Mouse (Mus musculus) MEL (cell line): ENCODE data around the gene Olfr153. TPM values are rescaled to one million over a fixed set of nuclear protein-coding genes. Genes with fewer than 3 reads are reported as not detected.
"Not testable (repeated sequence)": the region's sequence is repeated elsewhere in the genome, so short reads cannot be mapped to it uniquely, and the experiment has no call there.

Experiments
- DNase-seq: peaks from one replicate; pipeline ENCODE4 v3.0.0; 2011; ENCODE audit warnings: low read depth, low spot score
- H3K27ac ChIP-seq: 2 replicates; pipeline ENCODE4 v1.5.1; 2012; ENCODE audit warnings: low read depth, mild to moderate bottlenecking, control low read depth, low read length, moderate library complexity; ENCODE audit not compliant: control insufficient read depth
- H3K27me3 ChIP-seq, 2 experiments: fragments of 150-350 bp in 1 of 2; sonication (generic) in 1 of 2; 2 replicates each; pipeline ENCODE4 v1.6.1; 2012; ENCODE audit warnings: low read length in 2 of 2, mild to moderate bottlenecking in 2 of 2, improper control_type of control experiment in 1 of 2, moderate library complexity in 1 of 2; ENCODE audit not compliant: insufficient read depth in 2 of 2, control insufficient read depth in 1 of 2
- H3K36me3 ChIP-seq, 2 experiments: 2 replicates each; pipeline ENCODE4 v1.6.1; 2012 to 2014; ENCODE audit warnings: low read length in 2 of 2, improper control_type of control experiment in 1 of 2, inconsistent platforms in 1 of 2, mild to moderate bottlenecking in 1 of 2; ENCODE audit not compliant: insufficient read depth in 2 of 2, control insufficient read depth in 1 of 2
- H3K4me1 ChIP-seq, 2 experiments: fragments of 150-350 bp in 1 of 2; sonication (generic) in 1 of 2; 2 replicates each; pipeline ENCODE4 v1.6.1; 2012; ENCODE audit warnings: low read length in 2 of 2, improper control_type of control experiment in 1 of 2, mild to moderate bottlenecking in 1 of 2; ENCODE audit not compliant: insufficient read depth in 2 of 2, control insufficient read depth in 1 of 2
- H3K4me3 ChIP-seq, 2 experiments: fragments of 150-350 bp in 1 of 2; sonication (generic) in 1 of 2; 2 replicates each; pipeline ENCODE4 v1.5.1; 2012; ENCODE audit warnings: low read depth in 2 of 2, low read length in 2 of 2, mild to moderate bottlenecking in 2 of 2, moderate library complexity in 2 of 2, control low read depth in 1 of 2, improper control_type of control experiment in 1 of 2; ENCODE audit not compliant: control insufficient read depth in 1 of 2, insufficient read depth in 1 of 2
- H3K79me2 ChIP-seq: 2 replicates; pipeline ENCODE4 v1.6.1; 2012; ENCODE audit warnings: mild to moderate bottlenecking, low read length, moderate library complexity; ENCODE audit not compliant: control insufficient read depth, poor library complexity, insufficient read depth
- H3K9ac ChIP-seq: 2 replicates; pipeline ENCODE4 v1.6.1; 2012; ENCODE audit warnings: low read depth, mild to moderate bottlenecking, control low read depth, low read length, moderate library complexity; ENCODE audit not compliant: control insufficient read depth, poor library complexity, severe bottlenecking
- H3K9me3 ChIP-seq: fragments of 150-350 bp; sonication (generic); replicated peaks from 2 replicates; pipeline ENCODE4 v1.6.1; 2012; ENCODE audit warnings: mild to moderate bottlenecking, low read length, improper control_type of control experiment, moderate library complexity; ENCODE audit not compliant: insufficient read depth
- CHD2 ChIP-seq: IDR thresholded peaks from 2 replicates; pipeline ENCODE4 v1.6.1; 2011; ENCODE audit warnings: low read length, improper control_type of control experiment
- CTCF ChIP-seq, 3 experiments: IDR thresholded peaks in 2 of 3; conservative IDR thresholded peaks in 1 of 3; 2 replicates each; pipeline ENCODE4 v1.5.1; 2011 to 2012; ENCODE audit warnings: low read length in 3 of 3, low read depth in 2 of 3, mild to moderate bottlenecking in 2 of 3, improper control_type of control experiment in 1 of 3, inconsistent platforms in 1 of 3, mixed read lengths in 1 of 3, moderate library complexity in 1 of 3; ENCODE audit not compliant: control insufficient read depth in 1 of 3, insufficient read depth in 1 of 3, poor library complexity in 1 of 3, severe bottlenecking in 1 of 3
- E2F4 ChIP-seq: IDR thresholded peaks from 2 replicates; pipeline ENCODE4 v1.6.1; 2011; ENCODE audit warnings: low read depth, low read length, improper control_type of control experiment, borderline replicate concordance
- EP300 ChIP-seq, 2 experiments: IDR thresholded peaks; 2 replicates each; pipeline ENCODE4 v1.6.1; 2011; ENCODE audit warnings: improper control_type of control experiment in 2 of 2, low read length in 2 of 2, low read depth in 1 of 2, mild to moderate bottlenecking in 1 of 2
- GABPA ChIP-seq: IDR thresholded peaks from 2 replicates; pipeline ENCODE4 v1.6.1; 2012; ENCODE audit warnings: low read depth, mild to moderate bottlenecking, inconsistent platforms, low read length, improper control_type of control experiment, moderate library complexity
- JUND ChIP-seq: IDR thresholded peaks from 2 replicates; pipeline ENCODE4 v1.6.1; 2011; ENCODE audit warnings: low read depth, mild to moderate bottlenecking, improper control_type of control experiment, low read length
- KAT2A ChIP-seq: conservative IDR thresholded peaks from 2 replicates; pipeline ENCODE4 v1.6.1; 2012; ENCODE audit warnings: low read depth, low read length, improper control_type of control experiment, inconsistent platforms
- MAX ChIP-seq: IDR thresholded peaks from 2 replicates; pipeline ENCODE4 v1.6.1; 2011; ENCODE audit warnings: low read length, improper control_type of control experiment
- MAZ ChIP-seq: IDR thresholded peaks from 2 replicates; pipeline ENCODE4 v1.6.1; 2012; ENCODE audit warnings: low read depth, mild to moderate bottlenecking, inconsistent platforms, low read length, improper control_type of control experiment
- MEF2A ChIP-seq: IDR thresholded peaks from 2 replicates; pipeline ENCODE4 v1.6.1; 2014; ENCODE audit warnings: low read depth, mild to moderate bottlenecking, inconsistent platforms, low read length, improper control_type of control experiment; ENCODE audit not compliant: poor library complexity, insufficient replicate concordance, severe bottlenecking; ENCODE audit errors: extremely low read depth
- MYB ChIP-seq: IDR thresholded peaks from 2 replicates; pipeline ENCODE4 v1.6.1; 2011; ENCODE audit warnings: mild to moderate bottlenecking, low read depth, low read length, improper control_type of control experiment
- MYC ChIP-seq: IDR thresholded peaks from 2 replicates; pipeline ENCODE4 v1.6.1; 2011; ENCODE audit warnings: low read depth, mild to moderate bottlenecking, low read length, improper control_type of control experiment, moderate library complexity
- POLR2A ChIP-seq, 2 experiments: IDR thresholded peaks; 2 replicates each; pipeline ENCODE4 v1.6.1; 2011 to 2012; ENCODE audit warnings: low read length in 2 of 2, mild to moderate bottlenecking in 2 of 2, control low read depth in 1 of 2, improper control_type of control experiment in 1 of 2, low read depth in 1 of 2, moderate library complexity in 1 of 2; ENCODE audit not compliant: control insufficient read depth in 1 of 2, insufficient read depth in 1 of 2, poor library complexity in 1 of 2
- POLR2AphosphoS2 ChIP-seq: IDR thresholded peaks from 2 replicates; pipeline ENCODE4 v1.6.1; 2011; ENCODE audit warnings: low read length, improper control_type of control experiment
- POLR2AphosphoS5 ChIP-seq: IDR thresholded peaks from 2 replicates; pipeline ENCODE4 v1.6.1; 2012; ENCODE audit warnings: low read depth, borderline replicate concordance, mild to moderate bottlenecking, inconsistent platforms, low read length, moderate library complexity, mixed read lengths
- SMC3 ChIP-seq: IDR thresholded peaks from 2 replicates; pipeline ENCODE4 v1.6.1; 2011; ENCODE audit warnings: low read depth, low read length, improper control_type of control experiment
- TAL1 ChIP-seq: IDR thresholded peaks from 2 replicates; pipeline ENCODE4 v1.6.1; 2012; ENCODE audit warnings: mild to moderate bottlenecking, inconsistent platforms, low read length, moderate library complexity, mixed read lengths
- TBP ChIP-seq: IDR thresholded peaks from 2 replicates; pipeline ENCODE4 v1.8.0; 2011; ENCODE audit warnings: low read depth, low read length, improper control_type of control experiment
- TCF12 ChIP-seq: IDR thresholded peaks from 2 replicates; pipeline ENCODE4 v1.6.1; 2014; ENCODE audit warnings: low read depth, mild to moderate bottlenecking, inconsistent platforms, low read length, improper control_type of control experiment, moderate library complexity
- ZC3H11A ChIP-seq: IDR thresholded peaks from 2 replicates; pipeline ENCODE4 v1.6.1; 2012; ENCODE audit warnings: low read depth, mild to moderate bottlenecking, inconsistent platforms, low read length, improper control_type of control experiment
- ZNF384 ChIP-seq: IDR thresholded peaks from 2 replicates; pipeline ENCODE4 v1.6.1; 2012; ENCODE audit warnings: low read depth, mild to moderate bottlenecking, inconsistent platforms, low read length, improper control_type of control experiment
- polyA plus RNA-seq, 2 experiments: library from polyadenylated mRNA; stranded (reverse) in 1 of 2; unstranded in 1 of 2; fragments of >175 nt in 1 of 2; fragments of >200 nt in 1 of 2; gene quantifications; 2 replicates each; pipeline versions ENCODE4 v1.2.1 to v1.2.4; 2012; ENCODE audit warnings: low replicate concordance in 2 of 2, low read depth in 1 of 2; ENCODE audit not compliant: insufficient read length in 2 of 2, insufficient read depth in 1 of 2, missing spikeins in 1 of 2
- total RNA-seq: library from RNA; depleted of rRNA; stranded (reverse); fragments of 300-350 nt; gene quantifications from 2 replicates; pipeline ENCODE4 v1.2.3, GENCODE M21; 2012; rRNA removed

The Olfr153 gene
- not detected in 2 replicates for total RNA-seq
- not detected for polyA plus RNA-seq

GRCm38 (mm10) chr2:87531496-87531895, at the start of gene Olfr153:
Gene Olfr153 (plus strand): TSS chr2:87531796.
- Histone ChIP-seq H3K27me3 (no peaks in the 10 kb centered on the region), H3K4me3 (no peak within 1 kb of the TSS), H3K27ac (no peak within 1 kb of the TSS), H3K36me3 (no peaks in the 10 kb centered on the region), H3K79me2 (no peaks in the 10 kb centered on the region), H3K4me1 (no peaks in the 10 kb centered on the region), H3K9me3 (no peaks in the 10 kb centered on the region), H3K9ac (no peak within 1 kb of the TSS)
- no peak for DNase-seq
- no peak for TF ChIP-seq CTCF (IDR thresholded peaks at IDR 0.05 in 2 of 3, conservative IDR thresholded peaks at IDR 0.05 in 1 of 3; ENCODE audit: control insufficient read depth in 1 of 3, insufficient read depth in 1 of 3, low read depth in 2 of 3, low read length in 3 of 3, poor library complexity in 1 of 3, severe bottlenecking in 1 of 3)
- TF ChIP-seq ZC3H11A, result no peak

GRCm38 (mm10) chr2:87482276-87482675, 49.3 kb upstream of the Olfr153 start:
- no peaks in the 10 kb centered on the region for H3K27me3 ChIP-seq
- no peaks in the 10 kb centered on the region for H3K79me2 ChIP-seq
- TF ChIP-seq EP300 (IDR thresholded peaks at IDR 0.05; ENCODE audit: low read depth in 1 of 2, low read length in 2 of 2), result no peak
- no peak for TF ChIP-seq POLR2A (IDR thresholded peaks at IDR 0.05; ENCODE audit: control insufficient read depth in 1 of 2, insufficient read depth in 1 of 2, low read depth in 1 of 2, low read length in 2 of 2, poor library complexity in 1 of 2)
- no peak for TF ChIP-seq JUND
- TF ChIP-seq KAT2A, result no peak
- no peak for TF ChIP-seq ZC3H11A
- TF ChIP-seq TBP, result no peak
- TF ChIP-seq MAZ, result no peak
- no peak for TF ChIP-seq SMC3
- no peak overlapping the region for H3K27ac ChIP-seq
- no peak overlapping the region for H3K4me3 ChIP-seq
- no peaks in the 10 kb centered on the region for H3K36me3 ChIP-seq
- DNase-seq, result no peak
- no peaks in the 10 kb centered on the region for H3K4me1 ChIP-seq
- H3K9me3 ChIP-seq, result no peaks in the 10 kb centered on the region
- H3K9ac ChIP-seq, result no peak overlapping the region

GRCm38 (mm10) chr2:87496993-87497392, 34.6 kb upstream of the Olfr153 start, which contains the start of gene Pramel7:
Gene Pramel7 (minus strand): TSS chr2:87497093.
- not testable (repeated sequence) for DNase-seq, H3K9ac ChIP-seq, H3K36me3 ChIP-seq, H3K9me3 ChIP-seq, H3K27me3 ChIP-seq, H3K4me1 ChIP-seq, H3K4me3 ChIP-seq, H3K79me2 ChIP-seq, H3K27ac ChIP-seq

- no peaks in the 10 kb centered on the region for H3K9me3 ChIP-seq
- H3K36me3 ChIP-seq, result no peaks in the 10 kb centered on the region
- H3K27me3 ChIP-seq, result no peaks in the 10 kb centered on the region
- no peak for DNase-seq
- no peak within 1 kb of the TSS for H3K9ac ChIP-seq
- H3K4me1 ChIP-seq, result no peaks in the 10 kb centered on the region
- no peaks in the 10 kb centered on the region for H3K79me2 ChIP-seq
- no peak within 1 kb of the TSS for H3K4me3 ChIP-seq
- no peak within 1 kb of the TSS for H3K27ac ChIP-seq
- TF ChIP-seq EP300 (IDR thresholded peaks at IDR 0.05; ENCODE audit: low read depth in 1 of 2, low read length in 2 of 2) (no peak), TAL1 (no peak), MAX (no peak), MYC (no peak), CHD2 (no peak), CTCF (IDR thresholded peaks at IDR 0.05 in 2 of 3, conservative IDR thresholded peaks at IDR 0.05 in 1 of 3; ENCODE audit: control insufficient read depth in 1 of 3, insufficient read depth in 1 of 3, low read depth in 2 of 3, low read length in 3 of 3, poor library complexity in 1 of 3, severe bottlenecking in 1 of 3) (no peak), MYB (no peak), E2F4 (no peak), TCF12 (no peak), MEF2A (no peak), GABPA (no peak), ZNF384 (no peak), POLR2AphosphoS5 (no peak), POLR2AphosphoS2 (no peak), TBP (no peak)
These were observed 25.3 kb upstream of the Olfr153 start, which contains the start of gene Pramel6 for GRCm38 (mm10) chr2:87506265-87506664. Gene Pramel6 (plus strand): TSS chr2:87506565.
